Mouse (Mus musculus): ENCODE results near the gene Tnxb.
"Not testable (repeated sequence)": the region's sequence is repeated elsewhere in the genome, so short reads cannot be mapped to it uniquely, and the experiment has no call there.

Tnxb gene

DNA sequence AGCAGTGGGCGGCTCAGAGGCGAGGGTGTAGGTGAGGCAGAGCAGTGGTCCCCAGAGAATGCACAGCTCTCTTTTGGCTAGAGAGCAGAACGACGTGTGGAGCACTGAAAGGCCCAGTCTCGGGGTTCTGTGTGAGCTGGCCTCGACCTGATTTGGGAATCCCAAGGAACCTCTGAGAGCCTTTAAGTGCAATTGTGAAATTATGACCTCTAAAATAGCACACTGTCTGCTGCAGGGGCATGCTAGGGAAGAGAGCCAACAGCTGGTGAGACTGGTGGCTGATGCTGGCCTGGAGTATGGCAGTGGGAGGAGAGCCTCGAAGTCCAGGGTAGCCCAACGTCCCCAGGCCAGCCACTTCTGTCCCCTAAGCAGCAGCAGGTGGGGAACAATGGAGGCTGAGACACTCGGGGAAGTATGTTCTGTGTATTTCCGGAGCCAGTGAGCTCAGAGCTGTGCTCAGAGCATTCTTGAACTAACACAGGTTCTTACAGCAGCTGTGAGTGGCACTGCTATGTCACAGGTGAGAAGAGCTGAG is 13.4 kb downstream of the Tnxb start:
- no peak for DNase-seq (ENCODE audit: low read depth, low spot score)

DNA sequence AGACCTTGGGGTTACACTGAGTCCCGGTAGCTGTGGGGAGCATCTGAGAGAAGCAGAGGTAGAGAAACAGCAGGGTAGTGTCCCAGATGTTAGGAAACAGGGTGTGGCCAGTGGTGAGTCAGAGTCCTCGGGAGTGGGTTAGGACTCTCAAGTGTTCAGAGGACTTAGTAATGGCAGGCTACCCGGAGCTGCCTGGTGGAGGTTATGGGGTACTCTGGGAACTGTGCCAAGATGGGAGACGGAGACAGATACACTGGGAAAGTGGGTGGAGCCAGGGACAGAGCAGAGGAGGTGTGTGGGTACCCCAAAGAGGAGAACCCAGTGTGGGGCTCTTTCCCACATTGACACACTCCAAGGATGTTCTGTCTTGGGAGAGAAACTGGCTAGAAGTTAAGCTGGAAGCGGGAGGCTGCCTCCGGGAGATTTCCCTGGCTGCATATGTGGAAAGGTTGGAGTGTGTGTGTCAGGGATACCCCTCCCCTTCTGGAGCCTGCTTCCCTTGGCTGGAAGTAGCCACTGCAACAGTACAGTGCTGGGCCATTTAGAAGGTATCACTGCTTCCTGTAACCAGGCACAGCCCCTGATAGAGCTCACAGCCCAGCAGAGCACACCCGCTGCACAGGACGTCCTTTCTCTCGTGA is 14.0 kb downstream of the Tnxb start:
- DNase-seq (ENCODE audit: low read depth, low spot score) = no peak

DNA sequence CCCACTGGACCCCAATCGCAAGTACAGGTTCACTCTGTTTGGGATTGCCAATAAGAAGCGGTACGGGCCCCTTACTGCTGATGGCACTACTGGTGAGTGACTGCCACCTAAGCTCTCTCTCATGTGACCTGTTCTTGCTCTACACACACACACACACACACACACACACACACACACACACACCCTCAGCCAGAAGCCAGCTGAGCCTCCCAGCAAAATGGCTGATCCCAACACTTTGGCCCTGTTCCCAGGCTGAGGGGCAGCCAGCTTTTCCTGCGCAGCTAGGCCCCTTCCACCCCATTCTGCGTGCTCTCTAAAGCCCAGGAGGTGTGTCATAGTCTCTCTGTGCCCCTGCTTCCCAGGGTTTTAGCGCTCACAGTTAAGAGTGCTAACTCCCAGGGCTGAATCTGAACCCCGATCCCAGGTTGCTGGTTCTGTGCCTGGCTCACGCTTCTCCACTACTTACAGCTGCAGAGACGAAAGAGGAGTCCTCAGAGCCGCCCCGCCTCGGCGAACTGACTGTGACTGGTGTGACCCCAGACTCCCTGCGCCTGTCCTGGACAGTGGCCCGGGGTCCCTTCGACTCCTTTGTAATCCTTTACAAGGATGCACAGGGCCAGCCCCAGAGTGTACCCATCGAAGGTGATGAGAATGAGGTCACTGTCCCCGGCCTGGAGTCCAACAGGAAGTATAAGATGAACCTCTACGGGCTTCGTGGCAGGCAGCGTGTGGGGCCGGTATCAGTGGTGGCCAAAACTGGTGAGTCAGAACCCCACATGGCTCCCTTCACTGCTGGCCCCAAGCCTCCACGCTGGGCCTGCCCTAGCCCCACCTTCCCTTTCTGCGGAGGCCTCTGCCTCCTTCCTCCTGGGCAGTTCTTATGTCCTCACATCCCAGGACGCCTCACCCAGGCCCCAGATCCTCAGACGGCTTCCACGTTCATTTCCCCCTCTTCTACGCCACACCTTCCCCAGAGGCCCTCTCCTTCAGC is 15.1 kb downstream of the Tnxb start:
- DNase-seq (ENCODE audit: low read depth, low spot score) = no peak

DNA sequence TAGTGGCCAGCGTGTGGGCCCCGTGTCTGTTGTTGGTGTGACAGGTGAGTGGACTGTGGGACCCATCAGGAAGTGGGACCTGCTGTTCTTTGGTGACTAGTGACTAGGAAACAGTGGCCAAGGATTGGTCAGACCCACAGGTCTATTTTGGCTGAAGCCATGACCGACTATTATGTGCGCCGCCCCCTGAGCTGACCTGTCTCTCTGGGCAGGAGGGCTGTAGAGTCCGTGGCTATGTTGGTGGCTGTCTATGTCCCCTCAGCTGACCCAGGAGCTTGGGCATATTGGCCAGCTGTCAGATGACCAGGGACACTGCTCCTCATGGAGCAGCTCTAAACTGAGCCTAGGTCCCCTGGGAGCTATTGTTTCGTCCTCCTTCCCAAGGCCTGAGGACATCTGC is 18.6 kb downstream of the Tnxb start:
- no peak for DNase-seq (ENCODE audit: low read depth, low spot score)

DNA sequence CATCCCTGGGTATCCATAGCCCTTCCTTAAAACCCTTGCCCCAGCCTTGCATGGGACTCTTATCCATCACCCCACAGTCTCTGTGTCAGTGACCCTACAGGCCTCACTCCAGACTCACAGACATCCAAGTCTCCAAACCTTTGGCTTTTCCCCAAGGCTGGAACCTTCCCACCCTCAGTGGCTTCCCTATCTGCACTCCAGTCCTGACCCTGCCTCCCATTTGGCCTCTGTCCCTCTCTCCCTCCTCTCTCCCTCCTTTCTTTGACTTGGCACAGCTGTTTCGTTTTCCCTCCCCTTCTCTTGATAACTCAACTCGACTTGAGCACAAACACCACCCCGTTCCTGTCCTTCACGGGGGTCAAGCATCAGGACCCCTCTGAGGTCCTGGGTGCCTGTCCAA is 20.1 kb downstream of the Tnxb start:
- DNase-seq (ENCODE audit: low read depth, low spot score) = no peak

DNA sequence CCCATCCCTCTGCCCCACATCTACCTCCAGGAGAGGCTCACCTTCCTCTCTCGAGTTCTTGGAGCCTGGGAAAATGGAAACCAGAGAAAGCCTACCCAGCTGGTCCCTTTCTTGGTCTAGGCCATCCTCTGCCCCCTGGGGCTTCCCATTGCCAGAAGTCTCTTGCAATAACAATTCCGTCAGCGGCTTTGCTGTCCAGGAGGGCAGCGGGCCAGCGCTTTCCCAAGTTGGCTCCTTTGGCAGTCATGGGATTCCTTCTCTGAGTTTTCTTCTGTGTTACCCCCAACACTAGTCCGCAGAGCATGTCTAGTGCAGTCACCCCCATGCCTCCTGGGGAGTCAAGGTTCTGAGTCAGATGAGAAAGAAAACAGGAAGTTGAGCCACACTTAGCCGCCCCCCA is 22.6 kb downstream of the Tnxb start:
- peak; percentile 24 for DNase-seq (ENCODE audit: low read depth, low spot score)

DNA sequence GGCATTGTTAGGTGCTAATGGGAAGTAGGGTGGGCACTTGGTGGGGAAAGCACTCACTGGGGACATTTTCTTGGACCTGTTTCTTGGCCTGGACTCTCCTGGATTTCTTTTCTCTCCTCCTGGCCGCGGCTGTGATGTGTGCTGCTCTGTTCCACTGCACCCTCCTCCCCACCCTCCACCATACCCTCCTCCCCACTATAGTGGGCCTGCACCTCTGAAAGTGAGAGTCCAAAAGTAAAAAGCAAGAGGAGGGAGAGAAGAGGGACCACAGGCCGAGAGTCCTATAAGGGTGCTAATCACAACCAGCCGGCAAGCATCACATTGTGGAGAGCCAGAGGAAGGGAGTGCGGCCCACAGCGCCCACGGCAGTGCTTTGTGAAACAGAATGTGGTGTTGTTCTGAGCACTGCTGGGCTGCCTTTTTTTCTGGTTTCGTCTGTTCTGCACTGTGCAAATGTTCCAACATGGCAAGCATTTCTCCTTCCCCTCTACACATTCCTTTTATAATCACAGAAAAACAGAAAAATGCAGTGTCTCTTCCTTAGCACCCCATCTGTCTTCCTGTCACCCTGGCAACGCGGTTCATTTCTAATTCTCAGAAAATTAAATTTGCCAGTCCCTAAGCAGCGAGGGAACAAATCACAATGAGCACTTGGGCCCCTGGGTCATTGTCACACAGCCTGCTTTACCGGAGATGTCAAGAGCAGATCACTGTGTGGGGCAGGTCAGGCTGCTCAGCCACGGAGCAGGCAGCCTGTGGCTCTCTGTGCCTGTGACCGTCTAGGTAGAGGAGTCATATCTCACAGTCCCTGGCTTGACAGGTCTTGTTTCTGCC is 29.5 kb downstream of the Tnxb start:
- DNase-seq (ENCODE audit: low read depth, low spot score) = no peak

DNA sequence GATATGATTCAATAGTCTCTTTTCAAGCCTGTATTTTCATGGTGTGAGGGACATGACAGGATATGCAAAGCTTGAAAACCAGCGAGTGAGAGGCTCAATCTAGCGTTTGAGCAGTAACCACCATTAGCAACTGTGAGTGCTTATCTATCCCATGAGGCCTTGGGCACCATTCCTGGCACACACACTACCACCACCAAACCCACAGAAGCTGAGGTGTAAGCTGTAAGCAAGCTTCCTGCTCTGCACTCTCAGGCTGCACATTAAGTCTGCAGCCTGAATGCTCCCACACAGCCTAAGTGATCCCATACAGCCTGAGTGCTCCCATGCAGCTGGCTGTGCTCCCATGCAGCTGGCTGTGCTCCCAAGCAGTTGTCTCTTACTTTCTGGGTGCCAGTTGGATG is 30.3 kb downstream of the Tnxb start:
- no peak for DNase-seq (ENCODE audit: low read depth, low spot score)

DNA sequence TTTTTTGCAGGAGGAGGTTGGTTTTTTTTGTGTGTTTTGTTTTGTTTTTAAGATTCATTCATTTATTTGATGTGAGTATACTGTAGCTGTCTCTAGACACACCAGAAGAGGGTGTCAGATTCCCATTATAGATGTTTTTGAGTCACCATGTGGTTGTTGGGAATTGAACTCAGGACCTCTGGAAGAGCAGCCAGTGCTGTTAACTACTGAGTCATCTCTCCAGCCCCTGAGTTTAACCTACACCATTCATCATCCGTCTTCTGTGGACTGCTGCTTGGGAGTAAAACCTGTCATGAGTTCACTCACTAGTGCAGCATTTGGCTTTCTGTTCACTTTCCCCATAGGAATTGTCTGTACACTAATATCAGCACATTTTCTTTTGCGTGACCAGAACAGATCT is 36.1 kb downstream of the Tnxb start:
- not testable (repeated sequence) for DNase-seq (ENCODE audit: low read depth, low spot score)

DNA sequence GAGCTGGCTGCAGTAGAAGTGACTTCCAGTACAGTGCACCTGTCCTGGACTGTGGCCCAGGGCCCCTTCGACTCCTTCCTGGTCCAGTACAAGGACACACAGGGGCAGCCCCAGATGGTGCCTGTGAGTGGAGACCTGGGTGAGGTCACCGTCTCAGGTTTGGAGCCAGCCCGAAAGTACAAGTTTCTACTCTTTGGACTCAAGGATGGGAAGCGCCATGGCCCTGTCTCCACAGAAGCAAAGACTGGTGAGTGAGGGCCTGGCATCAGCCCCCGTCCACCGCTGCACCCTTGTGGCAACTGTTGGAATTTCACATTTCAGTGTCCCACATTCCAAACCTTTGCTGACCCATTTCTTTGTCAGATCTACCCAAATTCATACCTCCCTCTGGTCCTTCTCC is 42.6 kb downstream of the Tnxb start:
- peak; percentile 39 for DNase-seq (ENCODE audit: low read depth, low spot score)

DNA sequence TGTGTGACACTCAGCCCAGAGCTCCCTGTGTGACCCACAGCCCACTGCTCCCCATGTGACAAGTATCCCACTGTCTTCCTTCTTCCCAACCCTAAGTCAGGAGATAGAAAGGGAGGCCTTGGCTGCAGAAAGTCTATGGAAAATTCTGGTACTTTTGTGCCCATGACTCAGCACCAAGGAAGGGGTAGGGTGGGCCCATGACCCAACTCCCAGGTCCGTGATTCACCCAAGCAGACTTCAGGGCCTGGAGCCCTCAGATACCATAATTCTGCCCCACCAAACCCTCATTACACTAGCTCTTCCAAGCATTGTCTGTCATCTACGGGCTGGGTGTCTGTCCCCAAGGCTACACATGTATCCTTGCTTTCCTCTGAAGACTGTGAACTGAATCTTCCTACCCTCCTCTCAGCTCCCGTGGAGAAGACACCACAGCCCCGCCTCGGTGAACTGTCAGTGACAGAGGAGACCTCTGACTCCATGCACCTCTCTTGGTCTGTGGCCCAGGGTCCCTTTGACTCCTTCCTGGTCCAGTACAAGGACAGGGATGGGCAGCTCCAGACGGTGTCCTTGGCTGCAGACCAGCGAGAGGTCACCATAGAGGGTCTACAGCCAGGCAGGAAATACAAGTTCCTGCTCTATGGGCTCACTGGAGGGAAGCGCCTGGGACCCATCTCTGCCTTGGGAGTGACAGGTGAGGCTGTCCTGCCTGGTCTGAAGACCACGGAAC is 44.0 kb downstream of the Tnxb start:
- not testable (repeated sequence) for DNase-seq (ENCODE audit: low read depth, low spot score)

DNA sequence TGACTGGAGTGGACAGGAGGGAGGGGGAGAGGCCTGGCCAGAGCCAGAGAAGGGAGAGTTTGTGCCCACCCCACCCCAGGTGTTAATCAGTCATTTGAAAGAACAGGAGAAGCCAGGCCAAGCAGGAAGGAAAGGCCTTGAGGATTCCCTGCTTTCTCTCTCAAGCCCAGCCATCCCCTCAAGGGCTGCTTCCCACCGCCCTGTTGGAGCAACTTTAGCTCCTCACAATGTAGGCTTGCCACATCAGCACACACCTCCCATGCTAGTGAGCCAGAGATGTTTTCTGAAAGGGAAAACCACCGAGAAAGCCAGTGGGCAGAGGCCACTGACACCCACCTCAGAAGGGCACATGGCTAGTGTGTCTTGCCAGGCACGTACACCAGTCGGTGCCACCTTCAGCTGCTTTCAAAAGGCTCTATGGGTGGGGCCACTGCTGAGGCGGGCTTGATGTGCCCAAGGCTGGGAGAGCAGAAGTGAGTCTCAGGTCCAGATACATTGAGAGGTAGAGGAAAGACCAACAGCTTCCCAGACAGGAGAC is 44.6 kb downstream of the Tnxb start:
- DNase-seq (ENCODE audit: low read depth, low spot score) = not testable (repeated sequence)

DNA sequence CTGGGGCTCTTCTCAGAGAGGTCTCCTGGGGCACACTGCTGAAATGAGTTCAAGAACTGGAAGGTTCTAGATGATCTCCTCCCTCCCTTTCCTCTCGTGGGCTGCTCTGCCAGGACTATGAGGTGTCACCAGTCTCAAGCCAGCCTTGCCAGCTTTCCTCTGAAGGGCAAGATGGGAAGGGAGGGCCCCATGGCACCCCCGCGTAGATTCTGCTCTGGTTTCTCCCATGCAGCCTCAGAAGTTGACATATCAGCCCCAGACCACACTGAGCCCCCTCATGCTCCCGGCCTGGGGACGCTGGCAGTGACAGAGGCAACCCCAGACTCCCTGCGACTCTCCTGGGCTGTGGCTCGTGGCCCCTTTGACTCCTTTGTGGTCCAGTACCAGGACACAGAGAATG is 45.1 kb downstream of the Tnxb start:
- not testable (repeated sequence) for DNase-seq (ENCODE audit: low read depth, low spot score)

DNA sequence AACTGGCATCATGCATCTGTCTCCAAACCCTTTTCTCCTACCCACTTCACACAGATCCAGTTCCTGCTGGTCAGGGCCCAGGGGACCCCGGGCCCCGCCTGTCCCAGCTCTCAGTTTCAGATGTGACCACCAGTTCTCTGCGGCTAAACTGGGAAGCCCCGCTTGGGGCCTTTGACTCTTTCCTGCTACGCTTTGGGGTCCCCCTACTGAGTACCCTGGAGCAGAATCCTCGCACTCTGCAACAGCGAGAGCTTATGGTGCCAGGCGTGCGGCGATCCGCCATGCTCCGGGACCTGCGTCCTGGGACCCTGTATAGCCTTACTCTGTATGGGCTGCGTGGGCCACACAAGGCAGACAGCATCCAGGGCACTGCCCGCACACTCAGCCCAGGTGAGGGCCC is 45.9 kb downstream of the Tnxb start:
- DNase-seq (ENCODE audit: low read depth, low spot score) = no peak

DNA sequence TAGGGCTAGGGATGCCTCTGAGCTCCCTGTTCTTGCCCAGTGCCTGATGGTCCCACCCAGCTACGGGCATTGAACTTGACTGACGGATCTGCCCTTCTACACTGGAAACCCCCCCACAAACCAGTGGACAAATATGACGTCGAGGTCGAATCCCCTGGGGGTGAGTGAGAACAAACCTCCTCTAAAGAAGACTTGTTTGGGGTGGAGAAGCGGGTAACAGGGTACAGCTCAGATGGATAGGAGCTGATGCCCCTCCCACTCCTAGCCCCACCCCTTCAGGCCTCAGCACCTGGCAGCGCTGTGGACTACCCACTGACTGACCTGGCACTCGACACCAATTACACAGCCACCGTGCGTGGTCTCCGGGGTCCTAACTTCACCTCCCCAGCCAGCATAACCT is 47.1 kb downstream of the Tnxb start:
- peak; percentile 4 for DNase-seq (ENCODE audit: low read depth, low spot score)

DNA sequence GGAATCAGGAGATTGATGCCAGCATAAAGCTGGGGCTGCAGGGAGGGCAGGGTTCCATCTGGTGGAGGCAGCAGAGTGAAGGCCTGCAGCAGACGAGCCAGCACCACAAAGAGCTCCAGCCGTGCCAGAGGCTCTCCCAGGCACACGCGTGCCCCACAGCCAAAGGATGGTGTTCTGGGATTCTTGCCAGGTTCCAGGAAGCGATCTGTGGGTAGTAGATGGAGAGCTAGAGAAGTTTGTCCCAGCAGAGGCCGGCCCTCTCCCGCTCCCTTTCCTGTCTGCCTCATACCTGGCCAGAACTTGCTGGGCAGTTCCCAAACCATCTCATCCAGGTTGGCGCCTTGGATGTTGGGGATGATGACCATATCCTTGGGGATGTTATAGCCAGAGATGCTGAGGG is 49.6 kb downstream of the Tnxb start:
- DNase-seq (ENCODE audit: low read depth, low spot score) = not testable (repeated sequence)

DNA sequence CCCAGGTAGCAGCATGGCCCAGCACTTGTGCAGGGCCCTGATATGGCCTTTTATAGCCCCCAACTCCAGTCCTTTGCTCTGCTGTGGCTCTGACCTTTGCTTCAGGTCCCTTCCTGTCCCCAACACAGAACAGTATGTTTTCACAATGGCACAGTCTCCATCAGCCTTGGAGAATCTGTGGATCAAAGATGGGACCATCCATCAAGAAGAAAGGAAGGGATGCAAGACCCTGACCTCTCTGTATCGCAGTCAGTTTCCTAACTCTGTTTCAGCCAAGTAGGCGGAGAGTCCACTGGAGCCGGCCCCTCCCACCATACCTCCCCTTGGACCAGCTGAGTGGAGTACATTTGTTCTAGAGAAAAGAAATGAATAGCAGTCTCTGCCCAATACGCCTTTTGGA is 51.9 kb downstream of the Tnxb start:
- not testable (repeated sequence) for DNase-seq (ENCODE audit: low read depth, low spot score)

DNA sequence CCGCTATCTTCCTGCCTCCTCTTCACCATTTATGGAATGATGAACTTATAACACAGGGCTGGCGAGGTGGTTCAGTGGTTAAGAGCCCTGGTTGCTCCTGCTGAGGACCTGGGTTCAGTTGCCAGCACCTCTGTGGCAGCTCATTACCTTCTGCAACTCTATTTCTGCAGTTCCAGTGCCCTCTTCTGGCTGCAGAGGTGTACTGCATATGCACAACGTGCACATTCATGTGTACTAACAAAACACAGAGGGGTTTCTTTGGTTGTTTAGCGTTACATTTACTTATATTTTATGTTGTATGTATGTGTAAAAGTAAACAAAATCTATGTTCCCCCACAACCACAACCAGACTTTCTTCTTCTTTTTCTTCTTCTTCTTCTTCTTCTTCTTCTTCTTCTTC is 52.7 kb downstream of the Tnxb start:
- peak; percentile 11 for DNase-seq (ENCODE audit: low read depth, low spot score)

DNA sequence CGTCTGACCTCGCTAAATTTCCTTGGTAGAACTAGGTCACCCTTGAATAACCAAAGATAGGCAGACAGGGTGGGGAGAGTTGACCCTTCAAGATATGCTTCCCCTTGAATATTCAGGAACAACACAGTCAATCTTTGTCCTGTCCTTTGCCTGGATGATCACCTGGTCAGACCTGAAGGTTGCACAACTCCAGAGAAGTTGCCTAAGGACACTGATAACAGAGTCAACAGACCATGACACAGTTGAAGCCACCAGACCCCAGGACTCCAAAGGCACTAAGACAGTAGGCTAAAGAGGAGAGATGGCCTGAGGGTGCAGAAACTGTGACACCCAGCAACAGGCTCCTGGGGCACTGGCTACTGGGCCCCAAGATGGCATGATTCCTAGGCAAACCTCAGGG is 57.6 kb downstream of the Tnxb start:
- no peak for DNase-seq (ENCODE audit: low read depth, low spot score)

DNA sequence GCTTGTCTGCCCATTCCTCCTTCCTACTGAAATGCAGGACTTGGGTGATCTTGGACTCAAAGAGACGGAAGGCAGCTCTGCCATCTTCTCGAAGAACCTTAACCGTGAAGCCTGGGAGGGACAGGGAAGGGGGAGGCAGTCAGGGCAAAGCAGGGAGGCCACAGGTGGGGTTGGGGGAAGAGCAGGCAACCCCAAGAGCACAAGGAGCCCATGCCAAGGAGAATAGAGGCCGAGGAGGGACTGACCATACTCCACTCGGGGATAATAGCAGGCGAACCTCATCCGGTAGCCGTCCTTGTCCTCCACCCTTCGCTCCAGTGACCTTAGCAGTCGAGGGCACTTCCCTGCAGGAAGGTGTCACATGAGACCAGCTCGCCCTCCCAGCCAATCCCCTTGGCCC is 58.8 kb downstream of the Tnxb start:
- not testable (repeated sequence) for DNase-seq (ENCODE audit: low read depth, low spot score)

Measured in A20 (cell line).